Mouse (Mus musculus) MEL (cell line): ENCODE measurements at regions not wholly inside any gene's neighbourhood (a gene's known extent, or its start where the extent isn't known, plus 50 kb on each side); places are given as distances from the start of the nearest gene placed in this dataset.

Source experiments
- DNase-seq: peaks from one replicate; pipeline ENCODE4 v3.0.0; 2011; ENCODE audit warnings: low read depth, low spot score
- H3K27ac ChIP-seq: 2 replicates; pipeline ENCODE4 v1.5.1; 2012; ENCODE audit warnings: low read depth, mild to moderate bottlenecking, control low read depth, low read length, moderate library complexity; ENCODE audit not compliant: control insufficient read depth
- H3K27me3 ChIP-seq, 2 experiments: fragments of 150-350 bp in 1 of 2; sonication (generic) in 1 of 2; 2 replicates each; pipeline ENCODE4 v1.6.1; 2012; ENCODE audit warnings: low read length in 2 of 2, mild to moderate bottlenecking in 2 of 2, improper control_type of control experiment in 1 of 2, moderate library complexity in 1 of 2; ENCODE audit not compliant: insufficient read depth in 2 of 2, control insufficient read depth in 1 of 2
- H3K36me3 ChIP-seq, 2 experiments: 2 replicates each; pipeline ENCODE4 v1.6.1; 2012 to 2014; ENCODE audit warnings: low read length in 2 of 2, improper control_type of control experiment in 1 of 2, inconsistent platforms in 1 of 2, mild to moderate bottlenecking in 1 of 2; ENCODE audit not compliant: insufficient read depth in 2 of 2, control insufficient read depth in 1 of 2
- H3K4me1 ChIP-seq, 2 experiments: fragments of 150-350 bp in 1 of 2; sonication (generic) in 1 of 2; 2 replicates each; pipeline ENCODE4 v1.6.1; 2012; ENCODE audit warnings: low read length in 2 of 2, improper control_type of control experiment in 1 of 2, mild to moderate bottlenecking in 1 of 2; ENCODE audit not compliant: insufficient read depth in 2 of 2, control insufficient read depth in 1 of 2
- H3K4me3 ChIP-seq, 2 experiments: fragments of 150-350 bp in 1 of 2; sonication (generic) in 1 of 2; 2 replicates each; pipeline ENCODE4 v1.5.1; 2012; ENCODE audit warnings: low read depth in 2 of 2, low read length in 2 of 2, mild to moderate bottlenecking in 2 of 2, moderate library complexity in 2 of 2, control low read depth in 1 of 2, improper control_type of control experiment in 1 of 2; ENCODE audit not compliant: control insufficient read depth in 1 of 2, insufficient read depth in 1 of 2
- H3K79me2 ChIP-seq: 2 replicates; pipeline ENCODE4 v1.6.1; 2012; ENCODE audit warnings: mild to moderate bottlenecking, low read length, moderate library complexity; ENCODE audit not compliant: control insufficient read depth, poor library complexity, insufficient read depth
- H3K9ac ChIP-seq: 2 replicates; pipeline ENCODE4 v1.6.1; 2012; ENCODE audit warnings: low read depth, mild to moderate bottlenecking, control low read depth, low read length, moderate library complexity; ENCODE audit not compliant: control insufficient read depth, poor library complexity, severe bottlenecking
- H3K9me3 ChIP-seq: fragments of 150-350 bp; sonication (generic); replicated peaks from 2 replicates; pipeline ENCODE4 v1.6.1; 2012; ENCODE audit warnings: mild to moderate bottlenecking, low read length, improper control_type of control experiment, moderate library complexity; ENCODE audit not compliant: insufficient read depth
- BHLHE40 ChIP-seq: IDR thresholded peaks from 2 replicates; pipeline ENCODE4 v1.6.1; 2012; ENCODE audit warnings: low read depth, mild to moderate bottlenecking, inconsistent platforms, low read length, improper control_type of control experiment, borderline replicate concordance
- CHD1 ChIP-seq: IDR thresholded peaks from 2 replicates; pipeline ENCODE4 v1.6.1; 2012; ENCODE audit warnings: low read depth, mild to moderate bottlenecking, inconsistent platforms, low read length, improper control_type of control experiment
- CTCF ChIP-seq, 3 experiments: IDR thresholded peaks in 2 of 3; conservative IDR thresholded peaks in 1 of 3; 2 replicates each; pipeline ENCODE4 v1.5.1; 2011 to 2012; ENCODE audit warnings: low read length in 3 of 3, low read depth in 2 of 3, mild to moderate bottlenecking in 2 of 3, improper control_type of control experiment in 1 of 3, inconsistent platforms in 1 of 3, mixed read lengths in 1 of 3, moderate library complexity in 1 of 3; ENCODE audit not compliant: control insufficient read depth in 1 of 3, insufficient read depth in 1 of 3, poor library complexity in 1 of 3, severe bottlenecking in 1 of 3
- E2F4 ChIP-seq: IDR thresholded peaks from 2 replicates; pipeline ENCODE4 v1.6.1; 2011; ENCODE audit warnings: low read depth, low read length, improper control_type of control experiment, borderline replicate concordance
- ELF1 ChIP-seq: IDR thresholded peaks from 2 replicates; pipeline ENCODE4 v1.6.1; 2014; ENCODE audit warnings: low read depth, mild to moderate bottlenecking, inconsistent platforms, low read length, improper control_type of control experiment, moderate library complexity
- ETS1 ChIP-seq: IDR thresholded peaks from 2 replicates; pipeline ENCODE4 v1.6.1; 2012; ENCODE audit warnings: low read depth, mild to moderate bottlenecking, inconsistent platforms, low read length, improper control_type of control experiment, moderate library complexity
- GABPA ChIP-seq: IDR thresholded peaks from 2 replicates; pipeline ENCODE4 v1.6.1; 2012; ENCODE audit warnings: low read depth, mild to moderate bottlenecking, inconsistent platforms, low read length, improper control_type of control experiment, moderate library complexity
- HCFC1 ChIP-seq: IDR thresholded peaks from 2 replicates; pipeline ENCODE4 v1.6.1; 2012; ENCODE audit warnings: low read depth, mild to moderate bottlenecking, inconsistent platforms, low read length, improper control_type of control experiment, moderate library complexity
- JUND ChIP-seq: IDR thresholded peaks from 2 replicates; pipeline ENCODE4 v1.6.1; 2011; ENCODE audit warnings: low read depth, mild to moderate bottlenecking, improper control_type of control experiment, low read length
- KAT2A ChIP-seq: conservative IDR thresholded peaks from 2 replicates; pipeline ENCODE4 v1.6.1; 2012; ENCODE audit warnings: low read depth, low read length, improper control_type of control experiment, inconsistent platforms
- MAFK ChIP-seq: IDR thresholded peaks from 2 replicates; pipeline ENCODE4 v1.6.1; 2011; ENCODE audit warnings: low read depth, mild to moderate bottlenecking, low read length, improper control_type of control experiment, borderline replicate concordance
- MAX ChIP-seq: IDR thresholded peaks from 2 replicates; pipeline ENCODE4 v1.6.1; 2011; ENCODE audit warnings: low read length, improper control_type of control experiment
- MAZ ChIP-seq: IDR thresholded peaks from 2 replicates; pipeline ENCODE4 v1.6.1; 2012; ENCODE audit warnings: low read depth, mild to moderate bottlenecking, inconsistent platforms, low read length, improper control_type of control experiment
- MYC ChIP-seq: IDR thresholded peaks from 2 replicates; pipeline ENCODE4 v1.6.1; 2011; ENCODE audit warnings: low read depth, mild to moderate bottlenecking, low read length, improper control_type of control experiment, moderate library complexity
- NELFE ChIP-seq: IDR thresholded peaks from 2 replicates; pipeline ENCODE4 v1.6.1; 2011; ENCODE audit warnings: low read depth, low read length, improper control_type of control experiment
- NRF1 ChIP-seq: IDR thresholded peaks from 2 replicates; pipeline ENCODE4 v1.6.1; 2014; ENCODE audit warnings: low read depth, mild to moderate bottlenecking, inconsistent platforms, low read length, improper control_type of control experiment, moderate library complexity; ENCODE audit not compliant: poor library complexity, insufficient read depth, severe bottlenecking
- POLR2A ChIP-seq, 2 experiments: IDR thresholded peaks; 2 replicates each; pipeline ENCODE4 v1.6.1; 2011 to 2012; ENCODE audit warnings: low read length in 2 of 2, mild to moderate bottlenecking in 2 of 2, control low read depth in 1 of 2, improper control_type of control experiment in 1 of 2, low read depth in 1 of 2, moderate library complexity in 1 of 2; ENCODE audit not compliant: control insufficient read depth in 1 of 2, insufficient read depth in 1 of 2, poor library complexity in 1 of 2
- RAD21 ChIP-seq: IDR thresholded peaks from 2 replicates; pipeline ENCODE4 v1.6.1; 2011; ENCODE audit warnings: mild to moderate bottlenecking, low read depth, low read length, improper control_type of control experiment
- SIN3A ChIP-seq: IDR thresholded peaks from 2 replicates; pipeline ENCODE4 v1.6.1; 2012; ENCODE audit warnings: low read length, improper control_type of control experiment, inconsistent platforms
- SMC3 ChIP-seq: IDR thresholded peaks from 2 replicates; pipeline ENCODE4 v1.6.1; 2011; ENCODE audit warnings: low read depth, low read length, improper control_type of control experiment
- TAL1 ChIP-seq: IDR thresholded peaks from 2 replicates; pipeline ENCODE4 v1.6.1; 2012; ENCODE audit warnings: mild to moderate bottlenecking, inconsistent platforms, low read length, moderate library complexity, mixed read lengths
- TBP ChIP-seq: IDR thresholded peaks from 2 replicates; pipeline ENCODE4 v1.8.0; 2011; ENCODE audit warnings: low read depth, low read length, improper control_type of control experiment
- TCF12 ChIP-seq: IDR thresholded peaks from 2 replicates; pipeline ENCODE4 v1.6.1; 2014; ENCODE audit warnings: low read depth, mild to moderate bottlenecking, inconsistent platforms, low read length, improper control_type of control experiment, moderate library complexity
- UBTF ChIP-seq: IDR thresholded peaks from 2 replicates; pipeline ENCODE4 v1.6.1; 2012; ENCODE audit warnings: low read depth, mild to moderate bottlenecking, inconsistent platforms, low read length, improper control_type of control experiment, moderate library complexity, borderline replicate concordance; ENCODE audit not compliant: insufficient read depth
- USF1 ChIP-seq: IDR thresholded peaks from 2 replicates; pipeline ENCODE4 v1.6.1; 2014; ENCODE audit warnings: low read depth, mild to moderate bottlenecking, inconsistent platforms, low read length, improper control_type of control experiment, moderate library complexity
- USF2 ChIP-seq, 2 experiments: IDR thresholded peaks; 2 replicates each; pipeline ENCODE4 v1.6.1; 2011 to 2012; ENCODE audit warnings: improper control_type of control experiment in 2 of 2, low read length in 2 of 2, borderline replicate concordance in 1 of 2, inconsistent platforms in 1 of 2, low read depth in 1 of 2, mild to moderate bottlenecking in 1 of 2; ENCODE audit not compliant: insufficient read depth in 1 of 2
- ZNF384 ChIP-seq: IDR thresholded peaks from 2 replicates; pipeline ENCODE4 v1.6.1; 2012; ENCODE audit warnings: low read depth, mild to moderate bottlenecking, inconsistent platforms, low read length, improper control_type of control experiment

DNA sequence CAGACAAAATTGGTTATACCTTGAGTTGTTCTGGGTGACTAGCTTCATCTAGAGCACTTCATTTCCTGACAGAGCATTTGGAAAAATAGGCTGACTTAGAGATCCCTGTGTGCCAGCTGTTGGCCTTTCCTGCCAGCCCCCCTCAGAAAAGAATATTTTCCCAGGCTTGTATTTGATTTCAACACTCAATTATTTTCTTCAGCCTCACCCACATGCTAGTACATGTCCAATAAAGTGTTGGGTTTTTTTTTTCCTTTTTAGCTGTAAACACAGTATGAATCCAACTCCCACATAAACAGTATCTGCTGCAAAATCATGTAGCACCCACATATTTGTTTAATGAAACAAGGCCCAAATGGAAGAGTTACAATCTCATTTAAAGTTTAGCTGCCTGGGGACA lies 256.8 kb upstream of the Acvr2a start:
- TF ChIP-seq TBP (no peak), SMC3 (no peak), E2F4 (no peak), MYC (no peak), NELFE (no peak), JUND (no peak), ELF1 (no peak)
- TF ChIP-seq, all 39 proteins: peak for 0
- Histone ChIP-seq H3K27me3 (no peaks in the 10 kb centered on the region), H3K9me3 (no peaks in the 10 kb centered on the region), H3K4me1 (no peaks in the 10 kb centered on the region), H3K79me2 (no peaks in the 10 kb centered on the region), H3K4me3 (no peak overlapping the region), H3K9ac (no peak overlapping the region), H3K27ac (no peak overlapping the region), H3K36me3 (no peaks in the 10 kb centered on the region)
- no peak for DNase-seq

DNA sequence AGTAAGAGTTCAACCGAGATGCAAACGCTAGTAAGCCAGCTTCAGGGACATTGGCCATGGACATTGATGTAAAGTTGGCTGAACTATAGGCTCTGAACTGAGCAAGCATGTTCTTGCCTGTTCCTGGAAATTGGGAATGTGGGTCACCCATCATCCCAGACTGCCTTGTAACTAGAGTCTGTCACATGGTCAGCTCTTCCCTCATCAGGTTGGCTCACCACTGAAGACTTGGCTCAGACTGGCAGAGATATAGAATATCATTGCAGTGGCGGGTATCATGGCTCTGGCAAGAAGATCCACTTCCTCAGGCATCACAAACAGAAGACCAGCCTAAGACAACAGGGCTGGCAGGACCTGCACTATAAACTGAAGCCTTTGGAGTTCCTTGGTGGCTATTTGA lies 255.3 kb upstream of the Acvr2a start:
- Histone ChIP-seq H3K9ac (no peak overlapping the region), H3K27me3 (no peaks in the 10 kb centered on the region), H3K4me3 (no peak overlapping the region), H3K79me2 (no peaks in the 10 kb centered on the region), H3K4me1 (no peaks in the 10 kb centered on the region), H3K27ac (no peak overlapping the region), H3K9me3 (no peaks in the 10 kb centered on the region), H3K36me3 (no peaks in the 10 kb centered on the region)
- TF ChIP-seq MAZ (no peak), TCF12 (no peak), USF2 (IDR thresholded peaks at IDR 0.05; ENCODE audit: borderline replicate concordance in 1 of 2, insufficient read depth in 1 of 2, low read depth in 1 of 2, low read length in 2 of 2) (no peak), BHLHE40 (no peak), JUND (no peak), MYC (no peak), MAX (no peak), TAL1 (no peak), GABPA (no peak)
- DNase-seq = no peak

DNA sequence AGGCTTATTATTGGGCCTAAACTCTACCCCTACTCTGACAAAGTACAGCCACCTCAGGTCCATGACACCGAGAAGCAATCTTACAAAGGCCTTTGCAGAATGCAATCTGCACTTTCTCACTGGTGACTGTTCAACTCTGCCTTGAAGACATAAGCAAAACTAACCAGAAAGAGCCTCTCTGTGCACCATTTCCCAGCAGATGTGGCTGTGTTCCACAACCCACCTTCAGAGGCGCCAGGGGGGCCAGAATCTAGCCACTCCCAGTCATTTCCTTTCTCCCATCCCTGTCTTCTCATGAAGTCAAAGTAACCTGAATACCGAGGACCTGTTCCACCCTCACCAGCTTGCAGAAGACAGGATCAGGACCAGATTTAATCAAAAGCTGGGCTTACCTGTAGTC lies 250.3 kb upstream of the Acvr2a start:
- Histone ChIP-seq H3K36me3 (no peaks in the 10 kb centered on the region), H3K27me3 (no peaks in the 10 kb centered on the region; a peak in 1 of 4 replicates), H3K9ac (no peak overlapping the region), H3K79me2 (no peaks in the 10 kb centered on the region), H3K27ac (no peak overlapping the region), H3K9me3 (no peaks in the 10 kb centered on the region), H3K4me1 (no peaks in the 10 kb centered on the region), H3K4me3 (no peak overlapping the region)
- no peak for DNase-seq
- TF ChIP-seq KAT2A = no peak
- TF ChIP-seq RAD21 = no peak
- TF ChIP-seq SIN3A = no peak
- TF ChIP-seq ZNF384 = no peak
- no peak for TF ChIP-seq MYC
- TF ChIP-seq POLR2A (IDR thresholded peaks at IDR 0.05; ENCODE audit: control insufficient read depth in 1 of 2, insufficient read depth in 1 of 2, low read depth in 1 of 2, low read length in 2 of 2, poor library complexity in 1 of 2) = no peak
- TF ChIP-seq ETS1 = no peak
- TF ChIP-seq JUND = no peak
- no peak for TF ChIP-seq USF1
- TF ChIP-seq HCFC1 = no peak
- no peak for TF ChIP-seq NRF1
- TF ChIP-seq CTCF (IDR thresholded peaks at IDR 0.05 in 2 of 3, conservative IDR thresholded peaks at IDR 0.05 in 1 of 3; ENCODE audit: control insufficient read depth in 1 of 3, insufficient read depth in 1 of 3, low read depth in 2 of 3, low read length in 3 of 3, poor library complexity in 1 of 3, severe bottlenecking in 1 of 3) = no peak
- TF ChIP-seq MAFK = no peak
- no peak for TF ChIP-seq CHD1
- no peak for TF ChIP-seq NELFE
- TF ChIP-seq MAZ = no peak
- TF ChIP-seq BHLHE40 = no peak
- TF ChIP-seq UBTF = no peak
